ENCODE assay signal across 26 mouse cellular contexts in genomic region chr11:60196344-60196743, GRCm38 (mm10). TPM values are rescaled to one million over a fixed set of nuclear protein-coding genes. Genes with fewer than 3 reads are reported as not detected.
DNase-seq lines count a peak whose midpoint lies in the region; ATAC-seq and TF ChIP-seq lines count a peak whose summit lies in the region.
"Had no signal": no experiment of that assay in that cellular context is flagged by ENCODE, and none has a peak within 500 bp of the region (broad histone marks: within the 10 kb centered on the region; RNA-seq: fewer than 3 reads in every experiment).

No protein-coding gene starts in this region.

- ATAC-seq in hindbrain, embryonic 13.5 days (ENCODE audit: low FRiP score): no peak
- no peak for ATAC-seq in hindbrain, embryonic 11.5 days (ENCODE audit: low FRiP score)
- ATAC-seq in intestine, postnatal 0 days: peak; percentile 33; the same call in 1 of the 2 replicates
- ATAC-seq: CD4-positive, CD25-positive, alpha-beta regulatory T cell, adult 4 months; hindbrain, postnatal 0 days had no signal

- peak; percentile 93 for DNase-seq in heart, adult 11 months
- DNase-seq in heart, postnatal 25 days (ENCODE audit: low spot score): no peak
- DNase-seq in hindbrain, embryonic 11.5 days (ENCODE audit: low spot score): no peak
- DNase-seq in kidney, adult 11 months: no peak
- no peak for DNase-seq in spleen, postnatal 14 days (ENCODE audit: low spot score in 2 of 2)
- DNase-seq: cerebellum, adult 18-20 months; cerebellum, postnatal 10 days; gastrocnemius, postnatal 14 days; kidney, adult 18-20 months; kidney, postnatal 25 days; lung, embryonic 14.5 days; lung, postnatal 14 days; midbrain, embryonic 14.5 days; right cerebral cortex, postnatal 14 days; thymus, adult 2 months had no signal

- 0 out of 2 replicates have a peak, but pooled peaks have one; percentile 9 for TF ChIP-seq CTCF in intestine, postnatal 0 days (IDR thresholded peaks at IDR 0.05; ENCODE audit: low read depth)

- H3K4me1 ChIP-seq in hindbrain, embryonic 13.5 days (replicated peaks): peaks cover 25% of the 10 kb centered on the region
- 0 out of 2 replicates have a peak, but pooled peaks cover 2% of the 10 kb centered on the region for H3K4me1 ChIP-seq in hindbrain, embryonic 11.5 days (replicated peaks; ENCODE audit: control insufficient read depth, insufficient read depth, low read length)
- H3K4me1 ChIP-seq in intestine, postnatal 0 days (replicated peaks; ENCODE audit: control insufficient read depth, insufficient read depth, low read length): 0 out of 2 replicates have a peak, but pooled peaks cover 2% of the 10 kb centered on the region

- H3K4me2 ChIP-seq in hindbrain, embryonic 13.5 days: no peak overlapping the region
- no peak overlapping the region for H3K4me2 ChIP-seq in hindbrain, embryonic 11.5 days (replicated peaks; ENCODE audit: low read depth, low read length)
- no peak overlapping the region for H3K4me2 ChIP-seq in intestine, postnatal 0 days (replicated peaks; ENCODE audit: low read depth)
- H3K4me2 ChIP-seq: embryonic facial prominence, embryonic 13.5 days; heart, embryonic 15.5 days; kidney, embryonic 15.5 days; limb, embryonic 15.5 days; lung, embryonic 14.5 days had no signal

- no peak overlapping the region for H3K9ac ChIP-seq in hindbrain, embryonic 13.5 days
- H3K9ac ChIP-seq in hindbrain, embryonic 11.5 days (ENCODE audit: low read depth, low read length): no peak overlapping the region
- no peak overlapping the region for H3K9ac ChIP-seq in intestine, postnatal 0 days (ENCODE audit: low read depth, low read length)
- H3K9ac ChIP-seq: heart, embryonic 15.5 days; kidney, embryonic 15.5 days; limb, embryonic 15.5 days; liver, embryonic 14.5 days; lung, embryonic 14.5 days had no signal

- peaks cover 90% of the 10 kb centered on the region for H3K36me3 ChIP-seq in hindbrain, embryonic 13.5 days
- peaks cover 18% of the 10 kb centered on the region for H3K36me3 ChIP-seq in hindbrain, embryonic 11.5 days (ENCODE audit: control insufficient read depth, insufficient read depth, low read length)
- peaks cover 67% of the 10 kb centered on the region for H3K36me3 ChIP-seq in intestine, postnatal 0 days (ENCODE audit: control insufficient read depth, insufficient read depth)

- H3K27ac ChIP-seq in hindbrain, embryonic 13.5 days: peak overlapping the region; percentile 45; the same call in 1 of the 2 replicates
- H3K27ac ChIP-seq in hindbrain, embryonic 11.5 days (ENCODE audit: low read depth, low read length): no peak overlapping the region
- peak overlapping the region; percentile 46 for H3K27ac ChIP-seq in intestine, postnatal 0 days (ENCODE audit: low read depth, low read length)
- H3K27ac ChIP-seq: embryonic facial prominence, embryonic 13.5 days; forebrain, embryonic 10.5 days; heart, embryonic 15.5 days; hindbrain, embryonic 10.5 days; hindbrain, postnatal 0 days; kidney, embryonic 15.5 days; liver, embryonic 14.5 days had no signal

- H3K4me3 ChIP-seq in hindbrain, embryonic 13.5 days: no peak overlapping the region
- no peak overlapping the region for H3K4me3 ChIP-seq in hindbrain, embryonic 11.5 days (ENCODE audit: low read depth, low read length)
- H3K4me3 ChIP-seq in intestine, postnatal 0 days (ENCODE audit: low read depth, low read length): no peak overlapping the region
- H3K4me3 ChIP-seq: embryonic facial prominence, embryonic 13.5 days; forebrain, embryonic 10.5 days; heart, embryonic 15.5 days; hindbrain, embryonic 10.5 days; kidney, embryonic 15.5 days; limb, embryonic 15.5 days had no signal

- H3K9me3 ChIP-seq in hindbrain, embryonic 13.5 days: peaks cover 4% of the 10 kb centered on the region; the same call in 1 of the 2 replicates
- H3K9me3 ChIP-seq in hindbrain, embryonic 11.5 days (ENCODE audit: control insufficient read depth, low read length): no peaks in the 10 kb centered on the region
- peaks cover 4% of the 10 kb centered on the region; the same call in 1 of the 2 replicates for H3K9me3 ChIP-seq in intestine, postnatal 0 days (ENCODE audit: control insufficient read depth)

- H3K27me3 ChIP-seq in hindbrain, embryonic 13.5 days: no peaks in the 10 kb centered on the region
- H3K27me3 ChIP-seq in hindbrain, embryonic 11.5 days (ENCODE audit: control insufficient read depth, insufficient read depth, low read length): no peaks in the 10 kb centered on the region
- no peaks in the 10 kb centered on the region for H3K27me3 ChIP-seq in intestine, postnatal 0 days (replicated peaks; ENCODE audit: control insufficient read depth, insufficient read depth, low read length)
- H3K27me3 ChIP-seq: embryonic facial prominence, embryonic 13.5 days; heart, embryonic 15.5 days; kidney, embryonic 15.5 days; limb, embryonic 15.5 days had no signal

- WGBS in hindbrain, embryonic 13.5 days: 84% methylated on average over 5 of the region's 5 CpGs
- WGBS in hindbrain, embryonic 11.5 days: 79% methylated on average over 5 of the region's 5 CpGs
- WGBS in intestine, postnatal 0 days: 43% methylated on average over 5 of the region's 5 CpGs

- intact Hi-C loops in heart, postnatal 25 days (cut with DNase I): loop anchor here (2.0 kb wide), 1 partner anchor 92 kb away; the partner anchor contains the start of gene Rai1

RNA-seq across cellular contexts. Expression of gene Srebf1, which starts 26.0 kb away (rescaled TPM):
- total RNA-seq in heart, postnatal 25 days (2021): 10 to 100 TPM; 30.7 to 38.3 TPM
- polyA plus RNA-seq in hindbrain, embryonic 13.5 days (2015; fragmentation: Nextera tagmentation; extraction: Ambion mirVana): 38.2 and 43.9 TPM in 2 replicates
- 40.4 and 44.7 TPM in 2 replicates for polyA plus RNA-seq in hindbrain, embryonic 11.5 days (2014; fragmentation: Nextera tagmentation; extraction: Ambion mirVana)
- 86.9 and 88.1 TPM in 2 replicates for polyA plus RNA-seq in intestine, postnatal 0 days (2015; fragmentation: Nextera tagmentation; extraction: Ambion mirVana)
